Mouse (Mus musculus) kidney, adult 2 months (tissue): ENCODE results near the gene Gna13. TPM values are rescaled to one million over a fixed set of nuclear protein-coding genes. Genes with fewer than 3 reads are reported as not detected.

ENCODE experiments used
- DNase-seq: peaks from one replicate; pipeline ENCODE4 v3.0.0; 2021
- H3K27ac ChIP-seq: fragments of 200-500 bp; 2 replicates; pipeline ENCODE4 v1.5.1; 2012; ENCODE audit warnings: low read depth, low read length, control low read depth, inconsistent platforms; ENCODE audit not compliant: insufficient read depth
- H3K27me3 ChIP-seq: fragments of 200-500 bp; replicated peaks from 2 replicates; pipeline ENCODE4 v1.6.1; 2012; ENCODE audit warnings: mild to moderate bottlenecking, moderate library complexity, low read length, inconsistent platforms; ENCODE audit not compliant: control insufficient read depth, insufficient read depth
- H3K36me3 ChIP-seq: fragments of 200-500 bp; 2 replicates; pipeline ENCODE4 v1.6.1; 2012; ENCODE audit warnings: mild to moderate bottlenecking, moderate library complexity, low read length, inconsistent platforms; ENCODE audit not compliant: control insufficient read depth, insufficient read depth
- H3K4me1 ChIP-seq: fragments of 200-500 bp; 2 replicates; pipeline ENCODE4 v1.6.1; 2011; ENCODE audit warnings: low read length; ENCODE audit not compliant: control insufficient read depth, insufficient read depth
- H3K4me3 ChIP-seq: fragments of 200-500 bp; 2 replicates; pipeline ENCODE4 v1.5.1; 2011; ENCODE audit warnings: mild to moderate bottlenecking, low read depth, low read length, control low read depth; ENCODE audit not compliant: insufficient read depth
- CTCF ChIP-seq: fragments of 200-500 bp; conservative IDR thresholded peaks from 2 replicates; pipeline ENCODE4 v1.5.1; 2011; ENCODE audit warnings: low read depth, mild to moderate bottlenecking, control low read depth, low read length, moderate library complexity, mixed read lengths; ENCODE audit not compliant: insufficient read depth, insufficient read length
- POLR2A ChIP-seq: fragments of 200-500 bp; IDR thresholded peaks from one replicate; pipeline ENCODE4 v1.6.1; 2011; ENCODE audit warnings: low read depth, low read length, control low read depth
- WGBS: fragments of 180-500 bp; shearing (Covaris S2); methylation state at CpG from one replicate; pipeline ENCODE4 v1.1.7; 2018; 5-methylcytosine and 5-hydroxymethylcytosine counted together
- polyA plus RNA-seq: library from polyadenylated mRNA; depleted of rRNA; stranded (reverse); fragments of >200 nt; gene quantifications from 2 replicates; pipeline ENCODE4 v1.2.3, GENCODE M21; 2012

Gene Gna13
- polyA plus RNA-seq, 1 experiment: 26.6 TPM

DNA sequence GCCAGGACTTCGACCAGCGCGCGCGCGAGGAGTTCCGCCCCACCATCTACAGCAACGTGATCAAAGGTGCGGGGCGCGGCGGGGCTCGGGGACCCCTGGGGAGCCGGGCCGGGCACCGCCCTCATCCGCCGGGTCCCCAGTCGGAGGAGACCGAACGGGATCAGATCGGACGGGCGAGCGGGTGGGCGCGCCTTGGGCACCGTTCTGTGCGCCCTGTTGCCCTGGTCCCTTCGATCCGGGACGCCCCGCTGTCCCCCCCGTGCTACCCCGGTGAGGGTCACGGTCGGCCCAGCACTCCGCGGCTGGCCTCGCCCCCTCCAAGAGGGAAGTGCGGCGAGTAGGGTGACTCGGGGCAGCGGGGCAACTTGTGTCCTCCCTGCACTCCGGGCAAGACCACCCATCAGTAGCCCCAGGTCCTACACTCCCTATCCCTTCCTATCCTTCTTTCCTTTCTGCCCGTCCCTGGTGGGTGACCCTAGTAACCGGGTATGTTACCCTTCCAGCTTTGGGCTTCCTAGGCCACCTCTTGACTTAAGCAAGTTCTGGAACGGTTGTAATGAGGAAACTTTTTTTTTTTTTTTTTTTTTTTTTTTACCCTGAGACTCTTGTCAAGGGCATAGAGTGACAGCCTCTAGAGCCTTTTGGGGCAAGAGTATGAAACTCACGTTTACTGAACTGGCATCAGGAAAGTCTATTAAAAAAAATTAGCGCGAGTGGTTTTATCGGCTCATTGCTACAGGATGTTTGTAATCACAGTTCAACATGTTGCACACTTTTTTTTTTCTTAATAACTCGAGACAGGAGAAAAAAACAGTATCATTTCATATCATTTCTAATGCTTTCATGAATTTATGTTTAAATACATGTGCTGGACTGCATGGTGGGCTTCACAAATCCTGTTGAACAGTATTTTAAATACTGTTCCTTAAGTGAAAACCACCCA lies 831 bp downstream of the Gna13 start:
- peak; percentile 58 for DNase-seq
- Histone ChIP-seq H3K27me3 (no peaks in the 10 kb centered on the region), H3K4me1 (peaks cover 38% of the 10 kb centered on the region), H3K27ac (peak overlapping the region; percentile 100), H3K4me3 (peak overlapping the region; percentile 96), H3K36me3 (no peaks in the 10 kb centered on the region; the same call in 1 of the 2 replicates)
- under 1% methylated on average over 51 of the region's 53 CpGs for WGBS
- TF ChIP-seq POLR2A: no peak
- no peak for TF ChIP-seq CTCF

DNA sequence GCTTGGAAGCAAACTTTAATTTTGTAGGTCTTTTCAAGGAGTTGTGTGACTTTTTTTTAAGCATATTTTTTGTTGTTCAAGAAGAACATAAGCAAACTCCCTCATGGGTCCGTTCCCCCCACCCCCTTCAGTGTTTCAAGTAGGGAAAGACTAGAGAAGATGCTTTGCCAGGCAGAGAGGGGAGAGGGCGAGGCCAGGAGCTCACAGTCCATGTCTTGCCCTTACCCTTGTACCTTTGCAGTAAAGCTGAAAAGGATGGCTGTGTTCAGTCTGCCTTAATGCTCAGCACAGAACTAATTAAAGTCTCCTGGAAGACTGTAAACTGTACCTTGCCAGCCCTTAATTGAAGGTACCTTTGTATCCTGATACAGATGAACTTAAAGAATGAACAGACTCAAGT lies 1.7 kb downstream of the Gna13 start:
- TF ChIP-seq POLR2A (no peak), CTCF (no peak)
- Histone ChIP-seq H3K4me1 (peaks cover 45% of the 10 kb centered on the region), H3K4me3 (peak overlapping the region; percentile 12; the same call in 1 of the 2 replicates), H3K27me3 (no peaks in the 10 kb centered on the region), H3K36me3 (no peaks in the 10 kb centered on the region; the same call in 1 of the 2 replicates), H3K27ac (peak overlapping the region; percentile 58)
- WGBS: 32% methylated on average over 2 of the region's 2 CpGs
- peak; percentile 59 for DNase-seq

DNA sequence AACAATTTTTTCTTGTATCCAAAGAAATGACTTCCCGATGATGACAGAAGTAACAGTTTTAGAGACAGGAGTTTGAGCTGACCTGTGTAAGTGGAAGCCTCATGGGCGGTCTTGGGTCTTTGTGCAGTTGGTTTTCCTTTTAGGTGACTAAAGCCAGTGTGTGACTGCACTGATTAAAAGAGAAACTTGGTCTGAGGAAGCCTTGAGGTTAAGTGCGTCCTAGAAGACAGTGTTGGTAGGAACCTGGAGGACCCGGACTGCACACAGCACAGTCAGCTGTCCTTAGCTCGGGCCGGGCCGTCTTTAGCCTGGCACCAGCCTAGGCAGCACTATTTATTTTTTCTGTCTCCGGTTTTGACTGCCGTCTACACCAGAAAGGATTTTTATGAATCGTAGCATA lies 2.2 kb downstream of the Gna13 start:
- Histone ChIP-seq H3K27ac (peak overlapping the region; percentile 58; the same call in 1 of the 2 replicates), H3K27me3 (no peaks in the 10 kb centered on the region), H3K36me3 (no peaks in the 10 kb centered on the region; the same call in 1 of the 2 replicates), H3K4me3 (peak overlapping the region; percentile 31; the same call in 1 of the 2 replicates), H3K4me1 (peaks cover 46% of the 10 kb centered on the region)
- WGBS: 25% methylated on average over 10 of the region's 10 CpGs
- DNase-seq: peak; percentile 33
- TF ChIP-seq CTCF: no peak
- no peak for TF ChIP-seq POLR2A

DNA sequence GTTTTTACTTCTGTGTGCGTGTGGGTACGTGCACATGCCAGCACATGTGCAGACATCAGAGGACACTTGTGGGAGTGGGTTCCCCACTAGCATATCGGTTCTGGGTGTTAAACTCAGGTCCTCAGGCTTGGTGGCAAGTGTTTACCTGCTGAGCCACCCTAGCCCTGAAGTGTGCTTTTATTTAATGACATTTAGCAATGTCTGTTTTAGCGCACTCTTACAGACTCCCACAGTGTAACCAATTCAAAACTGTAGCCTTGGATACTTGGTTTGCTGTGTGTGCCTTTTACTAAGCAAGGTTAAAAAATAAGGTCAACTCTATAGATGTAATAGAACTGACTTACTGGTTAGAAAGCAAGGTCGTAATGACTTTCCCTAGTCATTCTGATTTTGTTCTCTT lies 3.2 kb downstream of the Gna13 start:
- peak overlapping the region; percentile 49; the same call in 1 of the 2 replicates for H3K27ac ChIP-seq
- H3K27me3 ChIP-seq: no peaks in the 10 kb centered on the region
- 82% methylated on average over 5 of the region's 5 CpGs for WGBS

DNA sequence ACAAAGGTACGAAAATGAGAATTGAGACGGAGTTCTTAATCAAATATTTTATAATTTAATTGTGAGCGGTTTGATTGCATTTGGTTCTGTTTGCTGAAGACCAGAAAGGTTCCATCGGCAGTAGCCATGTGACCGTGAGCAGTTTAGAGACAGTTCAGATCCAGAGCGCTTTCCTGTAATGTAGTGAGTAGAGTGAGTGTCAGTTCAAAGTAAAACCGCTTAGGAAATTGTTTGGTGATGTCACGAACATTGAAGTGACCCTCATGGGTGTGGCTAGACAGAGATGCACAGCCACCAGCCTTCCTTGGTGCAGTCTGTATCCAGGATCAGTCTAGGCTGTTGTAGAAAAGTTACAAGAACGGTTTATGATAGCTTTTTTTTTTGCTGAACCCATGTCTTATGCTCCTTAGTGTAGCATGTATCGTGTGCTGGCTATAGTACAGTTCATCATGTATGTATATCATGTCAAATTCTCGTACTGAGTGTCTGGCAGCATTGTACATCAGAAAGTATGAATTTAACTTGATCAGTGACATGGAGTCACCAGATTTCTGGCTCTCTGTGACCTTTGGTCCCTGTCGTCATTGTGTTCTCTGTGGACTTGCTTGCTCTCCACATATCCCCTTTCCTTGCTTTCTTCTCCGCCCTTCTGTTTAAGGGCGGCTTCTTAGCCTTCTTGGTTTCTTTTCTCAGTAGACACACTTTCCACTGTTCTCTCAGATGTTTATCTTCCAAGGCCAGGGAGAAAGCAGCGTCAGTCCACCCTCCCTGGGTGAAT lies 4.4 kb downstream of the Gna13 start:
- Histone ChIP-seq H3K27me3 (no peaks in the 10 kb centered on the region), H3K27ac (0 out of 2 replicates have a peak overlapping the region, but pooled peaks have one; percentile 7), H3K4me1 (peaks cover 37% of the 10 kb centered on the region), H3K36me3 (no peaks in the 10 kb centered on the region; the same call in 1 of the 2 replicates), H3K4me3 (no peak overlapping the region)
- TF ChIP-seq CTCF (no peak), POLR2A (no peak)
- peak; percentile 67 for DNase-seq
- 47% methylated on average over 15 of the region's 15 CpGs for WGBS

More for the DNA sequence above, 3.2 kb downstream of the Gna13 start:
- no peak for DNase-seq
- H3K4me1 ChIP-seq: peaks cover 42% of the 10 kb centered on the region
- H3K4me3 ChIP-seq: no peak overlapping the region
- TF ChIP-seq POLR2A: no peak
- TF ChIP-seq CTCF: no peak
- H3K36me3 ChIP-seq: no peaks in the 10 kb centered on the region; the same call in 1 of the 2 replicates

DNA sequence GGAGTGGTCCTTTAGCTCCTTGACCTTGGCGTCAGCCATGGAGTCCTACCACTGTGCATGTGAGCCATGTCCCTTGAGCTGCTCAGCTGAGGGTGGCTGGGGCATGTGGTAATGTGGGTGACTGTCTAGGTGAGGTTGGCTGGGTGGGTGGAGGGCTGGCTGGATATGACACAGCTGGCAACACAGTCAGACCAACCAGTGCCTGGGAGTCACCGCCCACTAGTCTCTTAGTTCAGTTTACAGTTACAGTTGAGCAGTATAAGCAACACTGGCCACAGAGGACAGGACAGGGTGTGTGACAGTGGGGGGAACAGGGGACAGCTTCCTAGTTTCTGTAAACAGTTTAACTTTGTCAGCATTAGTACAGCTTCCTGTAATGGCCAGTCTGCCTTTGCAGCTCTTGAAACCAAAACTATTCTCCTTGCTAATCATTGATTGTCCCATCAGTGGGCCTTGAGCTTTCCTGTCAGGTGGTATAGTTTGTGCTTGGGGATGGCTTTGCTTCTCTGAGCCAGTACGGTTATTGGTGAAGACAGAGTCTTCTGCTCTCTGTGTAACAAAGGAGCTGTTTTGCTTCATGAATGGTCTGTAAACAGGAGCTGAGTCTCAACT lies 6.5 kb downstream of the Gna13 start:
- Histone ChIP-seq H3K27me3 (no peaks in the 10 kb centered on the region), H3K27ac (peak overlapping the region; percentile 51), H3K36me3 (no peaks in the 10 kb centered on the region; the same call in 1 of the 2 replicates), H3K4me3 (no peak overlapping the region), H3K4me1 (peaks cover 37% of the 10 kb centered on the region)
- WGBS: 42% methylated on average over 3 of the region's 3 CpGs
- DNase-seq: peak; percentile 57
- TF ChIP-seq POLR2A (no peak), CTCF (no peak)
